Mouse (Mus musculus): ENCODE results near the gene Gm21985.
"Not testable (repeated sequence)": the region's sequence is repeated elsewhere in the genome, so short reads cannot be mapped to it uniquely, and the experiment has no call there.

Gm21985 gene

DNA sequence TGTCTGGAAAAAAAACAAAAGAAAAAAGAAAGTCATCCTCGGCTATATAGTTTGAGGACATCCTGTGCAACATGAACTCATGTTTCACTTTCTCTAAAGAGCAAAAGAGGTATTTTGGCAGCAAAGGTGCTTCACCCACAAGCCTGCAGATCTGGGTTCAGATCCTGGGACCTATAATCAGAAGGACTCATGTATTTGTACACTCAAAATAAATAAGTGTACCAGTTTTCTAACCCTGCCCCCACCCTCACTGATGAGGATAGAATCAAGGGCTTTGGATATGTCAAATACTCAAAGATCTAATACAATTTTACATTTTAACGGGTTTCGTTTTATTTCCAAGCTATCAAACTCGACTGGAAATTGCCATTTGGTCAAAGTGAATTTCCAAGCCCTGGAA is 1.8 kb upstream of the Gm21985 start:
- in situ Hi-C loops (cut with MboI, MseI), result no loop called here

DNA sequence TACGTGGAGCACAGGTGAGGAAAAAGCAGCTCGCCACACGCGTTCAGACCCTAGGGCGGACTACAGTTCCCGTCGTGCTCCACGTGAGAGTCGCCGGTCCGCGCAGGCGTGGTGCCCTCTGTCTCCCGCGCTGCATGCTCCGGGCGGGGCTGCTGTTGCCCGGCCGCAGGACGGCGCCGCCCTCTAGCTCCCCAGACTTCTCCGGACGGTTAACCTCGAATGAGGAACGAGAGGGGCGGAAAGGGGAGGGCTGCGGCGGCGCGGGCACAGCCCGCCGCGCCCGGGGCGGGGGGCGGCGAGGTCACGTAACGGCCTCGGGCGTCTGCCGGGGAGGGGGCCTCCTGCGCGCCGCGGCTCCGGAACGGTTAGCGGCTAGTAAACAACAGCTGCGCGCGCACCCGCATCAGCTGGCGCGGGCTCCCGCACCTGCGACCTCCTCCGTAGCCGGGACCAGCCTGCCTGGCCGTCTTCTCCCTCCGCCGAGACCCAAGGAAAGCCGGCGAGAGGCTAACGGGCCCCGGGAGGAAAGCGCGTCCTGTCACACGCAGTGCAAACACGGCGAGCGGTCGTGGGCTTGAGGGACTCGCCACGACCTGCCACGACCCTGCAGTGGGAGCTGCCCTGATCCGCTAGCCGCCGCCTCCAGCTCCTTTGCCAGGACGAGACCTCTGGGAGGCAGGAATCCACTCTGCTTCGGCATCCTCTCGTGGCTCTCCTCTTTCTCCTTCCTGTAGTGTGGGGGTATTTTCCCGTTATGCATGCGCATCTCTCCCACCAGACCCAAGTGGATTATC is 469 bp upstream of the Gm21985 start, which contains the start of gene Slc12a6:
Slc12a6 (plus strand) TSS at position 378 of the 794 bp plus-strand sequence.
- in situ Hi-C loops (cut with MboI, MseI), result no loop called here

DNA sequence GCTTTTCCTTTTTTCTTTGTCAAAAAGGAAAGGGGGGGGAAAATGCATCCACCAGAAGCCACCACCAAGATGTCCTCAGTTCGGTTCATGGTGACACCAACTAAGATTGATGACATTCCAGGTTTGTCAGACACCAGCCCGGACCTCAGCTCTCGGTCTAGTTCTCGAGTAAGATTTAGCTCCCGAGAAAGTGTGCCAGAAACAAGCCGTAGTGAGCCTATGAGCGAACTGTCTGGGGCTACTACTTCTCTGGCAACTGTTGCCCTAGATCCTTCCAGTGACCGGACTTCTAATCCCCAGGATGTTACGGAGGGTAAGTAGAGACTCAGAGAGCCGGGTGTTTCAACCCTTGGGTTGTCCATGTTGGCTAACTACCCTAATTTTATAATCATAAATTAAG is 666 bp downstream of the Gm21985 start:
- in situ Hi-C loops (cut with MboI, MseI), result no loop called here

- in situ Hi-C loops (cut with MboI, MseI), result no loop called here
These were observed 1.6 kb downstream of the Gm21985 start for GRCm38 (mm10) chr2:112267547-112268269.

DNA sequence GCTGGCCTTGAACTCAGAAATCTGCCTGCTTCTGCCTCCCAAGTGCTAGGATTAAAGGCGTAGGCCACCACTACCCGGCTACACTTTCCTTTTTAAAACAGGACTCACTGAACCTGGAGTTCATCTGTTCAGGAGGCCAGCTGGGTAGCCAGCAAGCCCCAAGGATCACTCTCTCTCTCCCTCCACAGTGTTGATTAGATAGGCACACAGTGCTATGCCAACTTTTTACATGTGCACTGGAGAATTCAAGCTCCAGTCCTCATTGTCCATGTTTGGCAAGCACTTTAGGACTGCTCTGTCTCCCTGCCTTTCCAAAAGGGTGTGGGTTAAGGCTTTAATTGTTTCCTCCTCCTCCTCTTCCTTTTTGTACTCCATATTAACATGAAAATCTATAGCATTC is 3.9 kb downstream of the Gm21985 start:
- in situ Hi-C loops (cut with MboI, MseI), result no loop called here

DNA sequence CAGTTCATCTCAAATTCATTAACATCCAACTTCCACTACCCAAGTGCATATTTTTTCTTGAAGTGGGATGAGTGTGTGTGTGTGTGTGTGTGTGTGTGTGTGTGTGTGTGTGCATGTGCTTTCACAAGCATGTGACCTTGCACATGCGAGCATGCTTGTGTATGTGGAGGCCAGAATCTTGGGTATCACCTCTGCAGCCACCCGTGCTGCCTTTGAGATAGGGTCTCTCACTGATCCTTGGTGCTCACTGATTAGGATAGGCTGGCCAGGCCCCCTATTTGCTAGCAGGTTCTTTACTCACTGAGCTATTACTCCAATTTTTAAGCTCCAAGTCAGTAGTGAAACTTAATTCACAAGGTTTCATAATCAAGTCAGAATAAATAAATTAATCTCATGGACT is 6.8 kb downstream of the Gm21985 start:
- in situ Hi-C loops (cut with MboI, MseI), result no loop called here

GRCm38 (mm10) chr2:112273474-112273873 is 7.4 kb downstream of the Gm21985 start:
- in situ Hi-C loops (cut with MboI, MseI), result no loop called here

- in situ Hi-C loops (cut with MboI, MseI), result no loop called here
These were observed 10.8 kb downstream of the Gm21985 start for GRCm38 (mm10) chr2:112276870-112277269.

- in situ Hi-C loops (cut with MboI, MseI), result no loop called here
These were observed 16.7 kb downstream of the Gm21985 start for GRCm38 (mm10) chr2:112282846-112283245.

DNA sequence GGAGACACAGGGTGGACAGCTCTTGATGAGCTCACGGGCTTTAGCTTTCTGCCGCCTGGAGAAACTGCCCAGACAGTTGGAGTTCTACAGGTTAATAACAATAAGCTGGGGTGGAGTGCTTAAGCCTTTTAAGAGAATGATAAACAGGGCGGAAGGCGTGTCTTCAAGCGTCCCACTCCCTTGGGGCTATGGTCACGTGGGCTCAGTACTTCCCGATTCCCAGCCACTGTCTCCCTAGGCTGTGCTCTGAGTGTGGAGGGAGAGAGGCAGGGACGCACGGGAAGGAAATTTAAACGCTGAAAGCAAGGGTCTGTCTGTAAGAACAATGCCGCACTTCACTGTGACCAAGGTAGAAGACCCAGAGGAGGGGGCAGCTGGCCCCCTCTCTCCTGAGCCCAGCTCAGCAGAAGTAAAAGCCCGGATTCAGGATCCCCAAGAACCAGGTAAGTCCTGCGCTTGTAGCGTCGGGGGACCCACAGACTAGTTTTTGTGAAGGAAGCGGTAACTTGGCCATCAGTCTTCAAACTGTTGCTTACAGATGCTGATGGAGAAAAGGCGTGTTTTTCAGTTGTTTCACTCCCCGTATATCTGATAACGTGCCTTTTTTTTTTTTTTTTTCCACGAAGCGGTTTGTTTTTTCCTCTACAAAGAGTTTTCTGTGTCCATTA is 18.4 kb downstream of the Gm21985 start:
- in situ Hi-C loops (cut with MboI, MseI), result no loop called here

- in situ Hi-C loops (cut with MboI, MseI), result no loop called here
These were observed 18.9 kb downstream of the Gm21985 start for GRCm38 (mm10) chr2:112285031-112285390.

DNA sequence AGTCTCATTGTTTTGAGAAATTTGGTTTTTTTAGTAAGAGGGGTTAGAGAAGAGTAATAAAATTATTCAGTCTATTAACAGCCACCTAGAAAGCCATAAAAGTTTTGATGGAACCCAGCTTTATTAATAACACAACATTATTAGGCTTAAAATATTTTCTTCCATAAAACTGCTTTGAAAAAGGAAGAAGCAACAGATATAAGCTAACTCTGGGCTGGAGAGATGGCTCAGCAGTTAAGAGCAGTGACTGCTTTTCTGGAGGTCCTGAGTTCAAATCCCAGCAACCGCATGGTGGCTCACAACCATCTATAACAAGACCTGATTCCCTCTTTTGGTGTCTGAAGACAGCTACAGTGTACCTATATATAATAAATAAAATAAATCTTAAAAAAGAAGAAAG is 19.9 kb downstream of the Gm21985 start:
- in situ Hi-C loops (cut with MboI, MseI), result not testable (repeated sequence)

DNA sequence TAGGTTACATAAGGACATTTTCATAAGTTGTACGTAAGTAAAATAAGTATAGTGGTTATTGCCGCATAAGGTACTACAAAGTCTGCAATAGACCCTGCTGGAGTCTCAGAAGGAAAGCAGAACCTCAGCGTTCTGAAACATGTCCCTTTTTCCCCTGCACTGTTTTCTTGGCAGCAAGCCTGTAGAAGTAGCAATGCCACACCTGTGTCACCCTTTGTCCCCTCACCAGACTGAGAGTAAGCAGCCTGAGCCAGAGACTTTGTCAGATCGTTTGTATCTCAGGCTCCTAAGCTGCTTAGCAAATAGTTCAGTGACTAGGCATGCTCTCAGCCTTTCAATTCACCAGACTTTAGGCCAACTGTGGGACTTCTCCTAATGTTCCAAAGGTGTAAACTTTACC is 20.9 kb downstream of the Gm21985 start:
- in situ Hi-C loops (cut with MboI, MseI), result no loop called here

DNA sequence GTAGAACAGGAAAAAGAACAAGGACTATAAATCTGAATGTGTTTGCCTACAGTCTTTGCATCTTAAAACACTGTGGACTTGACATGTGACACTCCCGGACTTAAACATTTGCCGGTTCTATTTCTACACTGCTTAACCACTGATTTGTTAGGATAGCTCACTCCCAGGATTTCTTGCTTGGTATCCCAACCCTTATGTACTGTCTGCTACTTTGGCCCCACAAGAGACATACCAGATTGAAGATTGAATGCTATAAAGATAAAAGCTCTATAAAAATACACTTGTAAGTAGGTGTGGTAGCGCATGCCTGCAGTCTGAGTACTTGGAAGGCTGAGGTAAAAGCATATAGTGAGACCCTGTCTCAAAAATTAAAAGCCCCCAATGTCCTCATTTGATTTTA is 23.4 kb downstream of the Gm21985 start:
- in situ Hi-C loops (cut with MboI, MseI), result no loop called here

DNA sequence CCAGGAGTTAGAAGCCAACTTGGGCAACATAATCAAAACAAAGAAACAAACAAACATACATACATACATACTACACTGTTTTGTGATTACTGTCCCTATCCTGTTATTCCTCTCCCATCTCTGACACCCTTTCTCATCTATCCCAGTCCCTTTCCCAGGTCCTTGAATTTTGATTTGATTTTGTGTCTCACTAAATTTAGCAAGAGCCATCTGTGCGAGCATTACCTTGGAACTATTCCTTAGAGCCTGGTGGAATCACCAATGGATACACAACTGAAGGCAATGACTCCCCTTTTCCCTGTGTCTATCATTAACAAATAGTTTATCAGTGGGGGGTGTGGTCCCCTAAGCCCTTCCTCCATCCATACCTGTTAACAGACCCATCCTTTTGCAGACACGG is 26.7 kb downstream of the Gm21985 start:
- in situ Hi-C loops (cut with MboI, MseI), result no loop called here

GRCm38 (mm10) chr2:112296211-112296610 is 30.1 kb downstream of the Gm21985 start:
- in situ Hi-C loops (cut with MboI, MseI), result no loop called here

DNA sequence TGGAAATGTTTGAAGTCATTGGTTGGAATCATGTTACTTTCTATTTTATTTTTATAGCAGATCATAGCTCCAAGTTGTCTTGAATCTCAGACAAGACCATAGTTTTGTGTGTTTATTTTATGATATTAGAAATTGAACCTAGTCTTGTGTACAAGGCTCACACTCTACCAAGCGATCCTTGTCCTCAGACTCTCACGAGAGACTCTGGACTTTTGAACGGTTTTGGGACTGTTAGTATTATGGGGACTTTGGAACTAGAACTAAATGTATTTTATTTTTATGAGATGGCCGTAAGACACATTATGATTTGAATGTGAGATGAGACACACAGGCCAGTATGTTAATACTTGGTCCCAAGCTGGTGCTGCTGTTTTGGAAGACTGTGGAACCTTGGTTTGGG is 32.1 kb downstream of the Gm21985 start:
- in situ Hi-C loops (cut with MboI, MseI), result no loop called here

DNA sequence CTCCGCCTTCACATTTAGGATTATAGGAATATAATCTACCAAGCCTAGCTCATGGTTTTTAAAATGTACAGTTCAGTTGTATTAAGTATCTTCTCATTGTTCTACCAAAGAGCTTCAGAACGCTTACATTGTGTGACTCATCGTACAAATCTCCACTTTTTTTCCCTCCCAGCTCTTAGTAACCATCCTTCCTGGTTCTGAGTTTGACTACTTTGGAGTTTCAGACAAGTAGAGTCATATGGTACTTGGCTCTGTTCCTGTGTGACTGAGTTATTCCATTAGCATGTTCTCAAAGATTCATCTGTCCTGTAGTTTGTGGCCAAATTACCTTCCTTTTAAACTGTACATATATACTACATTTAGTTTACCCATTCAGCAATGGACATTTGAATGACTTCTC is 42.6 kb downstream of the Gm21985 start:
- in situ Hi-C loops (cut with MboI, MseI), result no loop called here

DNA sequence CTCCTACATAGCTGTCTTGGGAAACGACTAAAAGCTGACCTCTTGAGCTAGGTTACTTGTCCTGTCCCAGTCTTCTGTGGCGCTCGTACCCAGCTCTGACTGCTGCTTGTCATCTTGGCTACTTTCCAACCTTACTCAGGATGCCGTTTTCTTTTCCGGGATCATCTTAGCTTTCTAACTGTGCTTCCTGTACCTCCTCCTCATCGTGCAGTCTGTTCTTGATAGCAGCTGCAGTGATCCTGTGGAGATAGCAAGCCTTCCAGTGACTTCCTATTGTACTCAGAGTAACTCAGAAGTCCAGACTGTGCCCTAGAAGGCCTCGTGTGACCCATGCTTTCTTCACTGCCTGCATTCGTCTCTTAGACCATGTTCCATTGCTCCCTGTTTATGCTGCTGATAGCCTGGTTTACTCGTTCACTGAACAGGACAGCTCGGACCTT is 43.1 kb downstream of the Gm21985 start:
- in situ Hi-C loops (cut with MboI, MseI), result no loop called here

- in situ Hi-C loops (cut with MboI, MseI), result no loop called here
These were observed 49.5 kb downstream of the Gm21985 start for GRCm38 (mm10) chr2:112315638-112316037.

DNA sequence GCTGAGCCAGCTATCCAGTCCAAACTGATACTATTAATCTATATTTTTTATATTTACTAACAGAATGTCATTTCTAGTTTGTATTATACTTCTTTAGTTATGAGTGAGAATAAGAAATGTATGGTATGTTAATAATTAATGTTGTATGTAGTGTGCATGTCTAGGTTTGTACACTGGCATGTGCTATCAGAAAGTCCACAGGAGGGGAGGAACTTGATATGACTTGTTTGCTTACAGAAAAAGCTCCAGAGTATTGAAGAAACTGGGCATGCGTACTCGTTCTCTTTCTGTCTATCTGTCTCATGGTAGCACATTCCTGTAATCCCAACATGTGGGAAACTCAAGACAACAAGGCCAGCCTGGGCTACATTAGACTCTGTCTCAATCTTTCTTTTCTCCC is 52.1 kb downstream of the Gm21985 start:
- in situ Hi-C loops (cut with MboI, MseI), result no loop called here

DNA sequence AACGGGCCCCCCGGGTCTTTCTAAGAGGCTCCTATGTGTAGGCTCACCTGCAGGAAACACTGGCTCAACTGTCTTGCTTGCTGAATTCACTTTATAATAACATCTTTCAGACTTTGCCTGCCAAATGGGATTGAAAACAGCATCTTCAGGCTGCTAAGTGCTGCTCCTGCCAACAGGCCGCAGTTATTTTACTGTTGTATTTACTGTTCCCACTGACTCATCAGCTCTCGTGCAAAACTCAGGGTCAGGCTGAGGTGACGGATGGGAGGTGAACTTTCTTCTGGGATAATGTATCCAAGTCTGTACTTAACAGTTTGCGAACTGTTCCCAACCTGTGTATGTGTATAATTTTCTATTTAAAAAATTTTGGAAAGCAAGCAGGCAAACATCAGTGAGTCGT is 52.8 kb downstream of the Gm21985 start:
- in situ Hi-C loops (cut with MboI, MseI), result no loop called here

Measured in T-helper 1 cell (primary cell).